Mouse (Mus musculus): Measurements from ENCODE around the gene Foxn3.

GRCm38 (mm10) chr12:99280826-99281225 is 282.6 kb downstream of the Foxn3 start:
- TF ChIP-seq CTCF (IDR thresholded peaks at IDR 0.05; ENCODE audit: borderline replicate concordance, extremely low read depth, insufficient read depth, insufficient read length) (no peak), POLR2A (IDR thresholded peaks at IDR 0.05; ENCODE audit: borderline replicate concordance, extremely low read depth, insufficient read depth, insufficient read length, poor library complexity, severe bottlenecking) (no peak)
